Mouse (Mus musculus) cerebellum, adult 9-11 months (tissue): ENCODE measurements at regions not wholly inside any gene's neighbourhood (a gene's known extent, or its start where the extent isn't known, plus 50 kb on each side); places are given as distances from the start of the nearest gene placed in this dataset.
"Not testable (repeated sequence)": the region's sequence is repeated elsewhere in the genome, so short reads cannot be mapped to it uniquely, and the experiment has no call there.

Source experiments
- DNase-seq: peaks from one replicate; pipeline ENCODE4 v3.0.0; 2022

- no peak for DNase-seq
Observed at GRCm38 (mm10) chr6:144940871-144941380, 135.1 kb downstream of the Bcat1 start.

DNA sequence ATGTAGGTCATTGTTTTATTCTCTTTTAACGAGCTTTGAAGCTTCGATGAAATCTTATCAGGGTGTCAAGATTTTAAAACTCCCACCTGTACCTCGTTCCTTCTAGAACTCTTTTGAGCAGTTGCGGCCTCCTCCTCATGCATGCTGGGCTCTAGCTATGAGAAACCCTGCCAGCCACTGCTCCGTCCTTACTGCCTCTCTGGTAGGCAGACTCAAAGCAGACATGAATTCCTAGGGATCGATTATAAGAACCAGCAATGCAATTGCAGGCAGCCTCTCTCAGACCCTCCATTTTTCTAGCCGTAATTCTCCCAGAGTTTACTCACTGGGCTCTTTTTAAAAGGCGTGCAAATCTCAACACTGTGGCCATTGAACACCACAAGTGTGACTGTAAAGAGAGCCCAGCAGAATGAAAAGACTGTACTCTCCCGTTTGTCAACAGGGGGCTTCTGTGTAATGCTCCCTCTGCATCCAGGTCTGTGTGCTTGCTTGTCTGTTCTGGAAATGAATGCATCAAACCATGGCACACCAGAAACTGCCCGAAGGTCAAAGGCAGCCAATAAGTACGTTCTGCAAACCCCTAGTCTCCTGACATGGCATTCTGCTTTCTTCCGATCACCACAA is 137.3 kb downstream of the Bcat1 start:
- no peak for DNase-seq

GRCm38 (mm10) chr6:144937211-144937610 is 138.8 kb downstream of the Bcat1 start:
- no peak for DNase-seq

GRCm38 (mm10) chr6:144933722-144934235 is 142.2 kb downstream of the Bcat1 start:
- DNase-seq = no peak

GRCm38 (mm10) chr6:144932402-144932801 is 143.6 kb downstream of the Bcat1 start:
- no peak for DNase-seq

- no peak for DNase-seq
Observed at GRCm38 (mm10) chr6:144929959-144930358, 146.0 kb downstream of the Bcat1 start.

DNA sequence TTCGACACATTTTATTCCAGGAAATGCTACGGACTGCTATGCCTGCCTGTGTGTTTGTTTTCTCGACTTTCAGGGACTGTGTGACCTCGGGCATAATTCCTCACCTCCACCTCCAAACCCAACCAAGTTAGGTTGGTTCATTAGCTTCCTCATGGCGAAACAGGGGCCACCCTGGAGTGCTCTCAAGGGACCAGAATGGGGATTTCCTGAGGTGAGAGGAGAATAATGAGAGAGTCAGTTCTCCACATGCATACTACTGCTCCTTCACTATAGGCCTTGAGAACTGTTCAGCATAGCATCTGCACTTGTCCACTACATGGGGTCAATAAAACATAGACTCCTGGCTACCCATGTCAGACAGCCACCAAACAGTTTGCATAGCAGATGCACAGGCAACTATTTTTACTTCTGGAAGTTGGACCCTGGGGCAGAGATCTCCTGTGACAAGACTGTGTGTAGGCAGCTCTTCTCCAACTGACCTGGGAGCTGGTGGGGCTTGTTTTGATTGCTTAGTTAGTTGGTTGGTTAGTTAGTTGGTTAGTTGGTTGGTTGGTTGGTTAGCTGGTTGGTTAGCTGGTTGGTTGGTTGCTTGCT is 146.6 kb downstream of the Bcat1 start:
- DNase-seq = no peak

- no peak for DNase-seq
Observed at GRCm38 (mm10) chr6:144927599-144927998, 145.8 kb upstream of the Sox5 start.

DNA sequence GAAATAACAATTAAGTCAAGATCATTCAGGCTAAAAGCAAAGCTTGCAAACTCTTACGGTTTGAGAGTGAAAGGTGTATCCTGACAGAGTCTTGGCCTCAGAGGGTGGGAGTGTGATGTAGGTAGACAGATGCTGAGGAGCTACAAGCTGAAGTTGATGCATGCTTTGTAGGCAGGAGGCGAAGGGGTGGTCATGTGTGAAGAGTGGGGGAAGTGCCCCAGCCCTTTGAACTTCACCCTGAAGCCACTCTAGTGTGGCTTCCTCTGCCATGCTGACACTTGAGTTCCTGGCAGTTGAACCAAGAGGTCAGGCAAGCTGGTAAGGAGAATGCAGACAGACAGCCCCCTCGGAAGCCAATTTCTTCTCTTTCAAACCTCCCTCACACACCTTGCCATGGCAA is 141.0 kb upstream of the Sox5 start:
- no peak for DNase-seq

GRCm38 (mm10) chr6:144919750-144920149 is 138.0 kb upstream of the Sox5 start:
- no peak for DNase-seq

- DNase-seq = no peak
Observed at GRCm38 (mm10) chr6:144917128-144917527, 135.4 kb upstream of the Sox5 start.

DNA sequence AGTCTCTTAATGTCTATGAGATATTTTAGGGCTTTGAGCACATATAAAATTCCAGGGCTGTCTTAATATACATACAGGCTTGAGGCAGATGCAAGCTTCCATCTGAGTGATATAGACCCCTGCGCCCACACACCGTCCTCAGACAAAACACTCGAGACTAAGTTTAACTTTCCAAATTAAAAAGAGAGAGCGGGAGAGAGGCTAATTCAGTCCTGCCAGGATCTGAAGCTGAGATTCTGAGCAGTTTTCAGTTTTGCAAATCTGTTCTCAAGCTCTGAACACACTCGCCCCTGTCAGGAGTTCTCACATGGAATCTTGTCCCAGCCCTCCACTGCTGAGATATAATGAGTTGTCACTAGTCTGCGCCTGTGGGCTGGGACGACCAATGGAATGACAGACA is 130.0 kb upstream of the Sox5 start:
- DNase-seq = no peak

DNA sequence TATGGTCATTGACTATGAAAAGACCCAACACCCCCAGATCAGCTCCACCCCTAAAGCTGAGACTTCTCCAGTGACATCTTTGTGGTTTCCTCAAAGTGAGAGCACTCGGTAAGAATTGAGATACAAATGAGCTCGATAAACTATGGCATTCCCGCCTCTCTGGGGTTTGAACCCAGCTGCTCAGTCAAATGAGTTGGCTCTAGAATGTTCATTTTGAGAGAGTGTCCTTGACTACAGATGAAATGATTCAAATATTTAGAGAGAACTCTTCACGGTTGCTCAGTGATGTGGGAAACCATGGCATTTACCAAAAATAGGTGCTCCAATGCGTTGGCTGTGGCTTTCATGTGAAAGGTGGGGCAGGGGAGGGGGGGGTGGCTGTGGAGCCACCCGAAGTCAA is 128.6 kb upstream of the Sox5 start:
- DNase-seq = no peak

- no peak for DNase-seq
Observed at GRCm38 (mm10) chr6:144908646-144909045, 126.9 kb upstream of the Sox5 start.

DNA sequence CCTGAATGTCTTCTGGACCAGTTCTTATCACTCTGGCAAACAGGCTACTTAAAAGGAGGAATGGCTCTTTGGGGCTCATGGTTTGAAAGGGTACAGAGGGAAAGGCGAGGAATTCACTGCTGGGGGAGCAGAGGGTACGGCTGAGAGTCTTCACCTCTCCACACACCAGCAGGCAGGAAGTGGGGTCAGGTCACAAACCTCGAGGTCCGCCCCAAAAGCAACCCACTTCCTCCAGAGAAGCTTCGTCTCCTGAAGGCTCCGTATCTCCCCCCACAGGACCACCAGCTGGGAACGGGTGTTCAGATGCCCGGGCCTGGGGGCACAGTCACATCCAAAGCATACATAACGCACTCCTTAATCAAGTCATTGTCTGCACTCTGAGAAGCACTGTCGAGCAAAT is 121.4 kb upstream of the Sox5 start:
- DNase-seq = no peak

DNA sequence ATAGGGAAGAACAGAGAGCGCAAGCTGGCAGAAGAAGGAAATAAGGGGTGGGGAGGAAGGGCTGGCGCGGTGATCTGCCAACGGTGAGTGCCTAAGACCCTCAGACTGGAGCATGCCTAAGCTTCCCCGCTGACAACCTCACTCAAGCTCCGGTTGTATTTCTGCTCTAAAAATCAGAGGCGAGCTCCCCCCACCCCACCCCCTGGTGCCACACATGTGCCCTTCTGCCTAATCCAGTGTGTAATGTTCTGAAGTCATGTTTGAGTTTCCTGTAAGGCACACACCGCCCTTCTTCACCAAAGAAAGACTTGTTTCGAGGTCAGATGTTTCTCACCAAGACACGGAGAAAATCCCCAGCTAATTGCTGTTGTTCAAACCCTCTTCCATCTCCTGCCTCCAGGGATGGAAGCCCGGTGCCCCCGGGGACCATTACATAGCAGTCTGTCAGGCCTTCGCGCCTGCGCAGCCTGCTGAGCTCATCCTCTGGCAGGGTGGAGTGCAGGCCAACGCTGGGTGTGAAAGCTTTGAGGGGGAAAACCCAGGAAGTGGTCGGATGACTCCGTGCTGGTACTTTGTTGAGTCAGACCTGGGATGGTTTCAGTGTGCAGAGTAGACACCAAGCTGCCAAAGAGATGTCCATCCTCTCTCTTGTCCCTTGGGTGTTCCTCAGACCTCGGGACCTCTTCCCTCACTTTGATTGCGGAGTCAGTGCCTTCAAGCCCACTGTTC is 120.7 kb upstream of the Sox5 start:
- DNase-seq = no peak

GRCm38 (mm10) chr6:144901825-144902224 is 120.0 kb upstream of the Sox5 start:
- DNase-seq = no peak

GRCm38 (mm10) chr6:144900858-144901257 is 119.1 kb upstream of the Sox5 start:
- DNase-seq = not testable (repeated sequence)

DNA sequence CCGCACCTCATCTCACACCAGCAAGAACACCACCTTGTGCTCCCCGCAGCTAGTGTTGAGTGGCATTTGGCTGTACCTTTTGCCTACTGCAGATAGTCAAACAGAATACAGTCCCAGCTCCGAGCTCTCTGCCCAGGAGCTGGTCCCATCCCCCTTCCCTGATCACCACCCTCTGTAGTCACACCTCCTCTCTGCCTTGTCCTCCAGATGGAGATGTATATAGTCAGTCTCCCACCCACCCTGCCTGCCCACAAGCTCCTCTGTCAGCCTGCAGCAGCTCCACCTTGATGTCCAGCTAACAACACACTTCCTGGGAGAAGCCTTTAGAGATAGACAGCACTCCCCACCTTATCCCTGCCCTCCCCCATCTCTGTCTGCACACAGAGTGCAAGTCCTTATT is 115.7 kb upstream of the Sox5 start:
- no peak for DNase-seq

GRCm38 (mm10) chr6:144890914-144891313 is 109.1 kb upstream of the Sox5 start:
- no peak for DNase-seq

DNA sequence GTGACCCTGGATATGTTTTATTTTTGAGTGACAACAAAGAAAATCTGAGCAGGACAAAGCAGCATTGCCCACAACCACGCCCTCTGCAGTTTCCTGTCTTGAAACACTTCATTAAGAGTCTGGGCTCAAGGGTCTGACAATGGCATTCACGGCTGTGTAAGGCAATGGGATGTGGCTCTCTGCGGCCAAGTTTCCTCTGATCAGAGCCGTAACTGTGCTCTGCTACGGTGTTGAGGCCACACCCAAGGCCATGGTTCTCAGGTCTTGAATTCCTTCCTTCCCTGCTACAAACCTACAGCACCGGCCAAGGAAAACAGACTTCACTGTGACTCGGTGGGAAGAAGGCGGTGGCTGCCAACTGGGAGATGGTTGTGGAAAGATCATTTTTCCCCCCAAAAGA is 108.4 kb upstream of the Sox5 start:
- no peak for DNase-seq

DNA sequence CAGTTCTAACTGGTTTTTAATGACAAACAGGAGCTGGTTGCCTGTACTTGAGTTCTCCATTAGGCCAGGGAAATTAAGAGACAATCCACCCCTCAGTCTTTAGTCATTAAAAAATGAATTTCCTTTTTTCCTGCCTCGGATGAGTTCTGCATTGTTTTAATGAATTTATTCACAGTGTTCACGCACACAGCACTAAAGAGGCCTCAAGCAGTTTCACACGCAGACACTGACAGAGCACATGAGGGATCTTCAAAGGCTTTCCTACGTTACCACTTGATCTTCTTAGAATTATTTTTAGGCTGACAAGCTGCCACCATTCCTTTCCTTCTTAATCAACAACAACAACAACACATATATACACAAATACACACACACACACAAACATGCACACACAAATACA is 101.3 kb upstream of the Sox5 start:
- no peak for DNase-seq

- DNase-seq = no peak
Observed at GRCm38 (mm10) chr6:144880098-144880497, 98.3 kb upstream of the Sox5 start.

DNA sequence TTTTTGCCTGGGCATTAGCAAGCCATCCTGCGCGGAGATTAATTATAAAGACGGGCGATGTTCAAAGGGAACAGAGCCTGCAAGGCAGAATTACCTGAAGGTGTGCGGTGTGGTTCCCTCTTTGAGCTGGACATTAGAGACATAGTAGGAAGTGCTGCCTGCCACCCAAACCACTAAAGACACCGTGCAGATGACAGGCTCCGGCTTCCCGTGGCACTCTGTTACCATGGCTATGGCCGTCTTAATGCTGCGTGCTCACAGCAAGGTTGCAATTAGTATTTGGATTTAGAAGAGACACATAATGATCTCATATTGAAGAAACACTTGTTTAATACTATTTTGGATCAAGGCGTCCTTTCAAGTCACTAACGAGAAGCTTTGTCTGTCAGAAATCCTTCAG is 95.0 kb upstream of the Sox5 start:
- no peak for DNase-seq
